Mouse (Mus musculus): ENCODE measurements around the gene Tut4.

The Tut4 gene

DNA sequence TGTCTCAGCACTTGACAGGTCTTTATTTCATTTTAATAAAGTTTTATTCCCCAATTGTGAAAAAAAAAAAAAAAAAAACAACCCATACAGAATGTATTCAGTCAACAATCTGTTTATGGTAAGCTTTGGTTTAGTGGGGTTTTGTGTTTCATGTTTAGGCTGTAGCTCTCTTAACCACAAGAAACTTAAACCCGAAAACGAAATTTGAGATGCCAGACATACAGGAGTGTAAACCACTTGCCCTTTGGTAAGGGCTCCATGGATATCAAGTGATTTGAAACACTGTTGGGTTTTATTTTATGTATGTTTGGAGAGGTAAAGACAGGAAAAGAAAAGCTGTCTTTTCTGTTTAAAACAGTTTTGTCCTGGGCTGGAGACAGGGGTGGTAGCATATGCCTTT lies 80.5 kb downstream of the Tut4 start:
- DNase-seq, result no peak

DNA sequence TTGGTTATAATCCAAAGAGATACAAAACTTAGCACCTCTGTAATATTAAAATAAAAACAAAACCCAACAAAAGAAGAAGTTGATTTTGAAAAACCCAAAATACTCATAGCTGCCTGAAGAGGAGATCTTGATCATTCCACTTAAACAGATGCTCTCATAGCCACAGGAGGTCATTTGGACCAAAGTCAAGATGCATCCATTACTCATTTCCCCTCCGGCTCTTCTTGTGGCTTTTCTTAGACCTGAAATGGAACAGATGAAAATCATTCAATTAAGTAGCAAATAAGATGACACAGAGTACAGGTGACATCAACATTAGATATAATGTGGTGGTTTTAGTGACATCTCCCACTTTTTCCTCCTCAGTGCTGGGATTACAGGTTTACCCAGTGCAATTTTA lies 105.8 kb downstream of the Tut4 start:
- DNase-seq, result no peak

DNA sequence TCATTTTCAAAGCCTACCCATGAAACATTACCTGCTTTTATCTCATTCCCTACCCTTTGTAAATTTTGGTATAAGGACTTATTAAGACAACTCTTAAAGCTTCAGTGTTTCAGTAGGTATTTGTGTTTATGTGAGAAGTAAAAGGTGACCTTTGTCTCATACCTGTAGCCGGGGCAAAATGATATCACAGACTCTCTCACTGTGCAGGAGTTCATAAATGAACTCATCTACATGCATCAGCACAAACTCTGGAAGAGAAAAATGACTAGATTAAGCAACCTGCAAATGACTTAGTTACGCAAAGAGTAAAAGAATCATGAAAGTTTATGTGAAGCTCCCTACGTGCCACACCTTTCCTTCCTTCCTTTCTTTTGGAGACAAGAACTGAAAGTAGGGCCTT lies 113.4 kb downstream of the Tut4 start:
- DNase-seq, result no peak

DNA sequence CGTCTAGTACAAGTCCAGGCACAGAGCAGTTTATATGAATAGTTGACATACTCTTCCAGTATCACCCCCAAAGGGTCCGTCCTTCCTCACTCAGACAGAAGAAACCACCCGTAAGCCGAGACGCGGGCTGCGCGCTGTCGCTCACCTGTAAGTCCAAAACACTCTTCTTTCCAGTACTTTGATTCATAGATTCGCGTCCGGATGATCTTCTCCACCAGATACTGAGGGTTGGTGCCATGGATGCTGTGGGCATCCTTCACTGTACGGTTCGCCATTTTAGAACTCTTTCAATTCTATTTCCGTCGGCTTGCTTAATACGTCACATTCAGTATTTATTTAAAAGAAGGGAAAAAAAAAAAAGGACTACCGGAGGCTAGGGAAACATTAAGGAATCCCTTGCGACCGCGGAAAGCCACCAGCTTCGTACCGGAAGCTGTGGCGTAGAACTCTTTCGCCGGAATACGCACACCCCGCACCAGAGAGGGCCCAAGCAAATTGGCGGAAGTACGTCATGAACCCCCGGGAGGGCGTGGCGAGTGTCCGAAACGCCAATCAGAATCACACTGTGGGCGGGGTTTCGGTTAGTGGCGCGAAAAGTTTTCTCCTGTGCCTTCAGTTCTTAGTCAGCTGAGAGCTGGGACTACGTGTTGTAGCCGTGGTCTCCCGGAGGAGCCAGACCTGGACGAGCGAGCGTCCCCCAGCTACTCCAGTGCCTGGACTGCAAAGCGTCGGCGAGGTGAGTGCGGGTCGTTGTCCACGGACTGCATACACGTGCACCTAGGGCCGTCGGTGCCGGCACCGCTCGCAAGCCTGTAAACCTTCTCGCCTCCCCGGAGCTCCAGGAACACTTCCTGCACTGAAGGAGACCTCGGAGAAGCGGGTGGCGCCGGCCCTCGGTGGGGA lies 119.9 kb downstream of the Tut4 start, which contains the start of the genes Prpf38a and Orc1:
Gene Prpf38a (minus strand): TSS at position 497 of the 903 bp plus-strand sequence.
Gene Orc1 (plus strand): TSS at position 584 of the 903 bp plus-strand sequence.
- DNase-seq, result peak; percentile 98

DNA sequence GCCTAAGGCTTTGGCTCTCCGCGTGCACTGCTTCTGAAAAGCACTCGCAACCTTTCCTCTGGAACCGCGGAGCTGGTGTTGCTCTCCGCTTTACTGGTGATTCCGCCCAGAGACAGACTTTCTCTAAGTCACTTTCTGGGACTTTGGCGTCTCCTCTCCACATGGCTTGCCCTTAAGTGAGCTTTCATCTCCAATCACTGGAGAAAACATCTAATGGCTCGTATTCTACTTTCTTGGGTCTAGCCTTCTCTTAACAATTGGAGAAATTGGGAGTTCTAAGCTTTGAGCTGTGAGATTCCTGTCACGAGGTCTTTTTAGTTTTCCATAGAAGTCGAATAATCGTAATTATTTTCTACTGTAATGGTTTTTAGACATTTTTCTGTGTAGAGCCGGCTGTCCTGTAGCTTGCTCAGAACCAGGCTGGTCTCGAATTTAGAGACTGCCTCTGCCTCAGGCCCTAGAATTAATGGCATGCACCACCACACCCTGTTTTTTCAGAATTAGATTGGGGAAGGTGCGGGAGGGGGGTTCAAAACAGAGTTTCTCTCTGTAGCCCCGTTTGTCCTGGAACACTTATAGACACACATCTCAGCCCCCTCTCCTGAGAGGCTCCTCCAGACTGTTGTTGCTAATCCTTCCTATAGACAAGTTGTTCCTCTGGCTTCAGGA lies 120.7 kb downstream of the Tut4 start:
- DNase-seq, result no peak

DNA sequence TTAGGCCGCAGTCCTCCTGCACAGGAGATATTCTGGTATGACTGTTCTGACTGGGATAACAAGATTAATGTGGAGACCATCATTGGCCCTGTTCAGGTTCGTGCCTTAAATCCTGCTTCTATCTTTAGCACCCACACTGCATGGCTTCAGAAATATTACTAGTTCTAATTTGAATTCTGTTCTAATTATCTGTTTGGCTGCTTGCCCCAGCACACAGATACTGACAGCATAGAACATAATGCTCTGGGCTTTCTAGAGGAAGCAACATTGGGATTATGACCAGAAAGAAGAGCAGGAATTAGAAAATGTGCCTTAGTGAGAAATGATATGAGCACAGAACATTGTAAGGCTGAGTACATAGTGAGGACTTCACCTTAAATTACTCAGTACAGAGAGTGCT lies 134.2 kb downstream of the Tut4 start:
- DNase-seq, result no peak

DNA sequence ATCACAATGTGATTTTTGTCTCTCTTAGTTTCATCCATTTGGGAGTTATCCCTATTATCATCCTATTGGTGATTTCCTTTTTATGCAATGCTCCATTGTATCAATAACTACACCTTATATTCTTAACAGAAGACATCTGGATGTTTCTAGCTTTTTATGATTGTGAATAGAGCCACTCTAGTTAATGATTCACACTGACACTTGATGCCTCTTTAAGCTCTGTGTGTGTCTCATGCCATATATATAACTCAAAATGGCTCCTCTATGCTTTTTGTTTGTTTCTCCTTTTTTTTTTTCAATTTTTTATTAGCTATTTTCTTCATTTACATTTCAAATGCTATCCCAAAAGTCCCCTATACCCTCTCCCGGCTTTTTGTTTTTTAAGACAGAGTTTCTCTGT lies 136.6 kb downstream of the Tut4 start:
- DNase-seq, result no peak

DNA sequence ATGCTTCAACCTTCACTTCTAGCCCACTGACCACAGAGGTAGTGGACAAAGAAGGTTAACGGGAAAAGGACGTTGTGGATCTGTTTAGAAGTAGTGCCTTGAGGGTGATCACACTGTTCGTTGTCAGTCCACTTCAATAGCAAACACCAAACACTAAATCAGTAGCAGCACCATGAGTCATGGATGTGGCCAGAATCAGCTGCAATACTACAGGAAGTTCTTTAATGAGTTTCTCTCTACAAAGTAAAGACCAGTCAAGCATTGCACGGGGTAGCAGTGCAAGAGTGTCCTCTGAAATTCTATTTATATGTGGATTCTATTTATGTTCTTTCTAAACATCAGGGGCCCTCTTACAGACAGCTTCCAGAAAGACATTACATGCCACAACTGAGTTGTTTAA lies 139.1 kb downstream of the Tut4 start:
- no peak for DNase-seq

DNA sequence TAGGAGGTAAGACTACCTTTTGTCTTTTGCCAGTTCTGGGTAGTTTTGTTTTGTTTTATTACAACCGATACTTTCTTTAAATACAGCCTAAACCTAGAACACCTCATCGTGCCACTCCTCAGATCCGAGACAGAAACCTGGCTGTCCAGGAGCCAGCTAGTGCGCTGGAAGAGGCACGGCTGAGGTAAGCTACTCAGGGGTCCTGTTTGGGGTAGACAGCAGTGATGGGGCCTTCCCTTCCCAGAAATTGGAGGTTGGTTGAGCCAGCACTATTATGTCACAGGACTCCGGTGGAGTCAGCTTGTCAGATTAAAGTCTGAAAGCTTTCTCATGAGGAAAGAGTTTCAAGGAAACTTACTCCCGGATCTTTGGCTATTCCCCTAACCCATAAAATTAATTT lies 142.6 kb downstream of the Tut4 start:
- DNase-seq, result no peak

DNA sequence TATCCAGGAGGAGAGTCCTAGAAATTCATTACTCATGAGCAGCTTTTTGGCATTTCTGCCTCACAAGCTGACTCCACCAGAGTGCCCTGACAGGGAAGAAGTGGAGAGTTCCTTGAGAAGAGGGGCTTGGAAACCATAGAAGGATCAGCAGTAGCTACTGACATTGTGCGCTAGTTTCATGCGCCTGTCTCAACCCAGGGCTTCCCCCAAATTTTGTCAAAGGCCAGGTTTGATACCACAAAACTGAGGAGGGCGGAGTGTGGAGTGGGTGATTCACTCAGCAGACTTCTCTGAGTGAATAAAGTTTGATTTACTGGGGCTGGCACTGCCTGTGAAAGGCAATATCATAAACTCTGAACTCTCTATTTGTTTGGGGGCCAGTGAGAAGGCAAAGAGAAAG lies 149.4 kb downstream of the Tut4 start:
- no peak for DNase-seq
